Mouse (Mus musculus): ENCODE measurements around the gene Itgb3bp.

The Itgb3bp gene

DNA sequence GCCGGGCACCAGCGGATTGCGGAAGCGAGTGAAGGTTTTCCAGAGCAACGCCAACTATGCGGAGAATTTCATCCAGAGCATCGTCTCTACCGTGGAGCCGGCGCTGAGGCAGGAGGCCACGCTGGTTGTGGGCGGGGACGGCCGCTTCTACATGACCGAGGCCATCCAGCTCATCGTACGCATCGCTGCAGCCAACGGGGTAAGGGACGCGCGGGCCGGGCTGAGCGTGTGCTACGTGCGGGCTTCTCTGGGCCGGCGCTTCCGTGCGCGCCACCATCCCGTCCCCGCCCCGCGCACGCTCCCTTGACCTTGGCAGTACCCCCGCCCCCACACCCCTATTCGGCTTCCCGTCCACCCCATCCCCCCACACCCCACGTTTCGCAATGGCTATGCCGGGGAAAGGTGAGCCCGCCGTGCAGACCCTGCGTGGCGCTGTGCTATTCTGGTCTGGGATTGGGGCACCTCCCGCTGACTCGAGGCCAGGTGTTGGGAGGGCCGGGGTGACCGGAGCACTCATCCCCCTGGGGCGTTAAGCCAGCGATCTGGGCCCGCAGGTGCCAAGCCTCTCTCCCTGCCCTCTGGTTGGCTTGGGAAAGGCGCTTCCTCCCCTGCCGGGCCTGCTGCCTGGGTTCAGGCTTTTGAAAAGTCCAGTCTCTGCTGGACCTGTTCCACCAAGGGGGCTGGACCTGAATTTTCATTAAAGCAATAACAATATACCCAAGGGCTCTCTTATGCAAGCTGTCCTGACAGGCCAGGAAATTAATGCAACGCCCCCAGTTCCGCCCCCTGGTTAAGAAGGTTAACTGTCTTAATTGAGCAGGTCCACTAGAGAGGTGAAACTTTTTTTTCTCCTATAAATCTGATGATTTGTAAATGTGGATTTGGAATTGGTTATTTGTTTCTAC lies at the start of gene Itgb3bp:
Gene Itgb3bp, minus strand, starts transcription at position 201 of the 905 bp plus-strand sequence.
- peak; percentile 36 to 42 for DNase-seq (ENCODE audit: low spot score in 2 of 2)

DNA sequence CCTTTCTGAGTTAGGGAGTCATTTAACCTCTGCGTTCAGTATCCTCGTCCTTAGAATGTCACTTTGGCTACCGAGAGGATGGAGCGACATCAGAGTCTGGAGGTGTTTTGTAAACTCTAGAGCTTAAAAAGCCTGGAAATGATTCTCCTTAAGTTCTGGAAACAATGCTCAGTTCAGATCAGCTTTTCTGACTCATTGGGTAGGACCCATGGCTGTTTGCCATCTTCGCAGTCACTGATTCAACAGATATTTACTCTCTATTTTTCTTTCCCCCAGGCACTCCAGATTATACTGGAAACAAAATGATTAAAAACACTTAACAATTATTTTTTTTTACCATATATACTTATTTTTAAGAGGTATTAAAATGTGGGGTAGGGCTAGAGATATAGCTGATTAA lies 49.7 kb upstream of the Itgb3bp start:
- DNase-seq (ENCODE audit: low spot score in 2 of 2): no peak

DNA sequence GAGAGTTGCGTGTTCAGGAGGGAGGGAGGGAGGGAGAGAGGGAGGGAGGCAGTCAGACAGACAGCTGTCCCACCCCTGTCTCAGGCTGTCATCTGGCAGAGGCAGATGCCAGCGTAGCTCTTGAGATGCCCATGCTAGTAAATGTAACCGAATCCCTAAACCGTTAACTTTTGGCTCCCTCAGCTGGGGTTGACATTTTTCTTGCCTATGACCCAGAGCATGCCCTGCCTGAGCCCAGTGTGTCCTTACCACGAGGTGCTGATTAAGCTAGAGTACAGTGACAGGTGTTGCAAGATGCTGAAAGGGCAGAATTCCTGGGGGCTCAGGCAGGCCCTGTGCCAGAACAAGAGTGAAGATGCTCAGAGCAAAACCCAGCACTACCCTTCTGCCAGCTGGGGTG lies 44.8 kb upstream of the Itgb3bp start:
- no peak for DNase-seq (ENCODE audit: low spot score in 2 of 2)

DNA sequence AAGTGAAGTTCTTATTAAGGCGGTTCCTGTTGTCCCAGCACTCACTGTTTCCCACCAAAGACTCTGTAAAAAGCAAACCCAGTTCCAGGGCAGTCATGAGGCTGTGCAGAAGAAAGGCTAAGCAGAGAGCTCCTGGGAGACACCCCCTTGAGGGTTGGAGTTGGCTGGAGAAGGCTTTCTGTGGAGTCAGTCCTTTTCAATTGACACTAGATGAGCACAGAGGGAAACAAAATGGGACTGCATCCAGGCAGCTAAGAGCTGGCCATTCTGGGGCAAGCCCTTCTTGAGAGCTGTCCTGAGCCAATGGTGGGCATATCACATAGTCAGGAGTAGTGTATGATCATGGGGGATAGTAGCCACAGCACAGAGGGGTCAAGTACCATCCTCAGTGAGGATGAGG lies 44.3 kb upstream of the Itgb3bp start:
- no peak for DNase-seq (ENCODE audit: low spot score in 2 of 2)

DNA sequence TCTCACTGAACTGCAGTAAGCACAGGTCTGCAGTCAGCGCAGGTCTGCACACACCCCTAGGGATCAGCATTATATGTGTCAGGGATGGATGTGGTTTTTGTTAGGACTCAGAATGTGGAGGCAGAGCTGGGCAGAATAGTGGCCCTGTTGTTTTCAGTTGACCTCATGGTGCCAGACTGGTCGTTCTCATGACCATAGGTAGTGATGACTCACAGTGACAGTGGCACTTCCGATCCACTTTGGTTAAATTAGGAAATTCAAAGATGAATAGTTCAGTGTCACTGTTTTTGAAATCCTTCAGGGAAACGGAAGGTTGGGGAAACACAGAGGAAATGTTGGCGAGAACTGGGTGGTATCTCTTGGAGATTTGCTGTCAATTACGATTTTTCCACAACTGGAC lies 43.3 kb upstream of the Itgb3bp start:
- DNase-seq (ENCODE audit: low spot score in 2 of 2): no peak

DNA sequence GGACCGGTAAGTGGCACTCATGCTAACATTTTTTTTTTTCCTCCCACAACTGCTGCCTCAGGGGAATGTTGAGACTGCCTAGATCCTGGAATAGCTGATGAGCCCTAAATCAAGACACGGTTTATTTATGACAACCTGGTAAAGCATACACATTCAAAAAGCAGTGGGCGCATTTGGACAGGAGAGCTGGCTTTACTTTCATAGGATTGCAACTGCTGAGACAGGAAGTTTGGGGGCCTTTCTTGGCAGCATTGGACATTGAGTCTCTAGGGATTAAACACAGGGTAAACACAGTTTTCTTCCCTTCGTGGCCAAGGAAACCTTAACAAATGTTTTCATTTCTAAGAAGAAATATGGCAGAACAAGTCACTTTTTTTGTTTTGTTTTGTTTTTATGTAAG lies 40.5 kb upstream of the Itgb3bp start:
- DNase-seq (ENCODE audit: low spot score in 2 of 2): no peak

DNA sequence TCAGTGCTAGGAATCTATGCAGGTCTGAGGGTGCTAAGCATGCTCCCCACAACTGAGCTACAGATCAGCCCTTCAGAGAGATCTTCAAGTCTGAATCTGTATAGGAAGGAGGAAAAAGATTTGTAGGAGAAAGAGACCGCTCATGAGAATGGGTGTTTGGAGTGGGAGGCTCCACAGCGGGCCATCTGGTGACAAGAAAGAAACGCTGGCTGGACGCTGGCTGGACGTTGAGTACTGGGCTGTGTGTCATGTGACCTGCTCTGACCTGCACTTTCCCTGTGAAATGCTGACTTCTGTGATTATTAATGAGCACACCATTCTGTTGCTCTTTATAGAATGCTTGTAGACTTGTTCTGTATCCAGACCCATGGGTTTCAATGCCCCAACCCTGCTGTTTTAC lies 39.7 kb upstream of the Itgb3bp start:
- no peak for DNase-seq (ENCODE audit: low spot score in 2 of 2)

DNA sequence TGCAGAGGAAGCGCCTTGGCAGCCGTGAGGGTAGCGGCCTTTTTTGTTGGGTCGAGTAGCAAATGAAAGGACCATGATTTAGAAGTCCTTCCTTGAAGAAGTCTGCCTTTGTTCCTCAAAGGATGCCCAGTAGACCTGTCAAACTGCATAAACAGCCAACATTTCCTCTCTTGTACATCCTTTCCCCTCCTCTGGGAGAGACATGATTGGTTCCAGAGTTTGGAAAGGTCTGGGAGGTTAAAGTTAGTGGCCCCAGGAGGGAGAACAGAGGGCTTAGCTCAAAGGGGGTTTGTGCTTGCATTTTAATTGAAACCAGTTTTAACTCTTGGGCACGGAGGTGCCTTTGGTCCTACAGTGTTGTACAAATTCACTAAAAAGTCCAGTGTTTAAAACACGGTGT lies 36.9 kb upstream of the Itgb3bp start:
- no peak for DNase-seq (ENCODE audit: low spot score in 2 of 2)

DNA sequence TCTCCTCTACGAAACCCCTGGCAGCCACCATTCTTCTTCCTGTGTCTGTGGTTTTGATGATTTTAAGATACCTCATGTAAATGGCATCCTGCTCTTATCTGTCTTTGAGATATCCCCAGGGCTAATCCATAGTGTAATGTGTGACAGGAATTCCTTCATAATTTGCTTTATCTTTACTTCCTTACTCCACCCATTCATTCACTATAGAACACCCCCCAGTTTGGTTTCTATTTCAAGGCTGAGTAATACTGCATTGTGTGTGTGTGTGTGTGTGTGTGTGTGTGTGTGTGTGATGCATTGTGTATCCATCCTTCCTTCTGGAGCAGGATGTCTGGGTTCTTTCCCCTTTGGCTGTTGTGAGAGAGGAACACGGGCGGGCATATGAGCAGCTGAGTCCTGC lies 29.7 kb upstream of the Itgb3bp start:
- DNase-seq (ENCODE audit: low spot score in 2 of 2): no peak

DNA sequence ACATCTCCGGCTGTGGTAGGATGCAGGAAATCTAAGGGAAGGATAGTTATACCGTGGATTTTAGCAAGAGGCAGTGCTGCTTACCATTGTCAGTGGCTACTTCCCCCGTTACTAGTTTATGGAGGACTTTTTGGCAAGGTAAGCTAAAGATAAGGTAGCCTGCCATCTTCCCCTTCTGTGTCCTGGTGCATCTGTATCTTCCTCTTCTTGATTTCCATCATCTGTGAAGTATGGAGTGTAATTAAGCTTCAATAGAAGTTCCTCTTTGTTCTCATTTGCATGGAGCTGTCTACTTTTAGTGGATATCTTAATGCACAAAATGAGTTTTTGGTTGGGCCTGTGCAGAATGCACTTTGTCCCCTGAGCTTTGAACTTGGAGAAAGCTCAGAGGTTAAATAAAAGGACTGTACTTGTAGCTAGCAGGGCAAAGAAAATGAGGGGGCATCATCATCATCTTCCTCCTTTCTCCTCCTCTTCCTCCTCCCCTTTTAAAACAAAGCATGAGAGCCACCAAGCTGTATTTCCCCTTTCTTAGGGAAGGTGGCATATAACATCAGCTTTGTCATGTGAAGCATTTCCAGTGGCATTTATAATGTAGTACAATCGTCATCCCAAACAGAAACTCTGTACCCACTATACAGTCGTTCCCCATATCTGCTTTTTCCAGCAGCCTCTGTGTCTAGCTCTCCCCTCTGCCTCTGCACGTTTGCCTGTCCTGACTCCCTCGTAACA lies 28.6 kb upstream of the Itgb3bp start:
- no peak for DNase-seq (ENCODE audit: low spot score in 2 of 2)

DNA sequence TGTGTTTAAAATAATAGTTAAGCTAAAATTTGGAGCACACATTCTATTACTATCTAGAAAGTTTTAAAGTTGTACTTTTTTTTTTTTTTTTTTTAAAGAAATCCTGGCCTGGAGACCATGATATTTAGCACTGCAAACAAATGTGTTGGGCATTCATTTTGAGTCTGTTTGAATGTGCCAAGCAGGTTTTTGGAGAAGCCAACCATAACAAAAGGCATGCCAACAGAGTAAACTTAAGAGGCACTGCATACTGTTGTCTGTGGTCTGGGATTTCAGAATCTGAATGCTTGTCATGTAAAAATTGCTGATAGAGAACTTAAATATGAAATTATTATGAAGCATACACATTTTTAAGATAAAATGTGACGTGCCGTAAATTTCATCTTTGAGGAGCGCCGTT lies 27.6 kb upstream of the Itgb3bp start:
- no peak for DNase-seq (ENCODE audit: low spot score in 2 of 2)

DNA sequence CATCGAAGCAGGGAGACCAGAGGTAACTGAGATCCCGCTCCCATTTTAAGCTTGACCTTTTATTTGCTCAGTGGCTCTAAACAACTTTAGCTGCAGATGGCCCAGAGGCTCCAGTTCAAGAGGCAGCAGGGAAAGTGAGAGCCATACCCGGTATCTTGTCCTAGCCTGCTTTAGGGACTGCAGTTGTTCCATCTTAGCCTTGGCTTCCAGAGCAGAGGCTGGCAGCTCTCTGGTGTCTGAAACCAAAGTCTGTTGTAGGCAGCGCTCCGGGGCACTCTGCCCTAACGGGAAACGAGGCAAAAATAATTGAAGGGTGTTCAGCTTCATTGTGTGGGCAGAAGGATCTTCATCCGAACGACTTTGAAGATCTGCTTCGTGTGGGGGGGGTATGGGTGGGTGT lies 25.8 kb upstream of the Itgb3bp start:
- DNase-seq (ENCODE audit: low spot score in 2 of 2): no peak

DNA sequence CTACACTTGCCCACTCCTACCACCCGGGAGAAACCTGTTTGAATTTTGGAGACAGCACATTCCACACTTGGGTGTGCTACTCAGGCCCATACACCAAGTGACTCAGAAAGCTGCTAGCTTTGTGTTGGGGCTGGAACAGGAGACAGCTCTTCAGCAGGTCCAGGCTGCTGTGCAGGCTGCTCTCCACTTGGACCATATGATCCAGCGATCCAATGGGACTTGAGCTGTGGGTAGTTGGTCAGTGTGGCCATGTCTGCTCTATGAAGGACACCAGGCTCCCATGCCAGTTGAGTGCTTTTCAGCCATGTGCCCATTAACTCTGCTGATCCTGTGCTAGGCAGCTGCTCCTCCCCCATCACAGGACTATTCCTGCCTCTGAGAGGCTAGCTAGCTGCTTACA lies 24.3 kb upstream of the Itgb3bp start:
- no peak for DNase-seq (ENCODE audit: low spot score in 2 of 2)

DNA sequence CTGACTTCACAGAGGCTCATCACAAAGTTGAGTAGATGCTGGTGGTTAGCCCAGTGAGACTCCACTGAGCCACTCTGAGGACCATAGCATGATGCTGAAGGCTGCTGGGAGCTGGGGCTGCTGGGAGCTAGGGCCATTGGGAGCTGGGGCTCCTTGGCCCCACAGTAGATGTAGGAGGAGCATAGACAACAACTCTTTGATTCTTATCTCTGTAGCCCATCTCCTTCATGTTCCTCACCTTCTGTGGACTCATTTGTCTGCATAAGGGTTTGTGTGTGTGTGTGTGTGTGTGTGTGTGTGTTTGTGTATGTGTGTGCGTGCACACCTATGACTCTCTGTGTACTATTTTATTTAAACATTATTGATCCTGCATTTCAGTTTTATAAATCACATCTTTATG lies 18.3 kb upstream of the Itgb3bp start:
- DNase-seq (ENCODE audit: low spot score in 2 of 2): no peak

DNA sequence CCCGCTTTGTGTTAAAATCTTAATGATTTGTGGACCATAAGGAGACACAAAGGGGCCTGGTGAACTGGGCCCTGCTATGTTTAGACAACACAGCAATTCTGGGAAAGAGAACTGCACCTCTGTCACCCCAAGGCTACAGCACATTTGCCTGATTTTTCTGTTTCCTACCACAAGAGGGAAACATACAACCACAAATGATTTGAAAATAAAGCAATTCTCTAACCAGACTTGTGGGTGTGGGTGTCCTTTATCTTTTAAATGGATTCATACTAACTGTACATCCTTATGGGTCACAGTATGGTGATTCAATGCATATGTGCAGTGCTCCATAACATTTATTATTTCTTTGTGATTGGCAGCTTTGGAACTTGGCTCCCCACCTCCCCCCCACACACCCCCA lies 17.6 kb upstream of the Itgb3bp start:
- no peak for DNase-seq (ENCODE audit: low spot score in 2 of 2)

DNA sequence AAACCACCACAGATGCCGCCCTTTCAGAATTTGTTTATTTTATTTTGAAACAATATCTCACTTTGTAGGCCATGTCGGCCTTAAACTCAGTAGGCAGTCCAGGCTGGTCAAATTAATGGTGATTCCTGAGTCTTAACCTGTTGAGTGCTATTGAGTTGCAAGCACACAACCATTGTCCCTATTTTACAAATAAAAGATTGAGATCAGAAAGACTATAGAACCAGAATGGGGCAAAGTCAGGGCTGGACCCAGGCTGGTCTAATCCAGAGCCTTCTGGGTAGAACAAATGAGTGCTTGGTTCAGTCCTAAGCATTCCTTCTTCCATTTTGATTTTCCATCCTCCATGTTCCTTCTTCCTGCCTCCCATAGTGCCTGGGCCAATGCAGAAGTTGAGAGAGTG lies 16.9 kb upstream of the Itgb3bp start:
- no peak for DNase-seq (ENCODE audit: low spot score in 2 of 2)

DNA sequence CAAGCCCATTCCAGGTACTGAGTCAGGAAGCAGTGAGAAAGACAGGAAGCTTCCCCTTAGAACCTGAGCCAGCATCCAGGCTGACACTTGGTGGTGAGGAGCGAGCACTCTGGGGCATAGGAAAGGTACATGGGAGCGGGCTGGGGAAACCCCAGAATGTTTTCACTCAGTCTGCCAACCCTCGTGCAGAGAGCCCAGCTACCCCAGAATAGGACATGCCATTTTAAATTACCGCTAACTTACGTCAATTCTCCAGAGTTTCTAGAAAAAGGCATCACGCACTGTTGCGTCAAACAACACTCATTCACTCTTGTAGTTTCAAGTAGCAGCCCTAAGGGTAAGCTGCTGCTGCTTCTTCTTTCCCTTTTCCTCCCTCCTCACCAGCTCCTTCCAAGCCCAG lies 15.4 kb upstream of the Itgb3bp start:
- DNase-seq (ENCODE audit: low spot score in 2 of 2): no peak

DNA sequence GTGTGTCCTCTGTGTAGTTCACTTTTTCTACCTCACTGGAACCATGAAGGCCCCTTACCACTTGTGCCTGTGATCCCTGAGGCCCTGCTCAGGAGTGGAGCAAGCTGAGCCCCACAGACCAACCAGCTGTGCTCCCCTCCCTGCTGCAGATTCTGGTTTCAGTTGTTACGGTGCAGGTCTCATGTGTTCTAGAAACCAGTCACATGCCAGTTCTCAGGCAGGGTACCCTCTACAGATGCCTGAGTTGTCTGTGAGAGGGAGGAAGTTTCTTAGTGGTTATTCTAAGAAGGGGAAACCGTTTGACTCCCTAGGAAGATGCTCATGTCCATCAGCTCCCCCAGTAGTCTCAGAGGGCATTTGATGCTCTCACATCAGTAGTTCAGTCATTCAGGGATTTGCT lies 15.0 kb upstream of the Itgb3bp start:
- no peak for DNase-seq (ENCODE audit: low spot score in 2 of 2)

DNA sequence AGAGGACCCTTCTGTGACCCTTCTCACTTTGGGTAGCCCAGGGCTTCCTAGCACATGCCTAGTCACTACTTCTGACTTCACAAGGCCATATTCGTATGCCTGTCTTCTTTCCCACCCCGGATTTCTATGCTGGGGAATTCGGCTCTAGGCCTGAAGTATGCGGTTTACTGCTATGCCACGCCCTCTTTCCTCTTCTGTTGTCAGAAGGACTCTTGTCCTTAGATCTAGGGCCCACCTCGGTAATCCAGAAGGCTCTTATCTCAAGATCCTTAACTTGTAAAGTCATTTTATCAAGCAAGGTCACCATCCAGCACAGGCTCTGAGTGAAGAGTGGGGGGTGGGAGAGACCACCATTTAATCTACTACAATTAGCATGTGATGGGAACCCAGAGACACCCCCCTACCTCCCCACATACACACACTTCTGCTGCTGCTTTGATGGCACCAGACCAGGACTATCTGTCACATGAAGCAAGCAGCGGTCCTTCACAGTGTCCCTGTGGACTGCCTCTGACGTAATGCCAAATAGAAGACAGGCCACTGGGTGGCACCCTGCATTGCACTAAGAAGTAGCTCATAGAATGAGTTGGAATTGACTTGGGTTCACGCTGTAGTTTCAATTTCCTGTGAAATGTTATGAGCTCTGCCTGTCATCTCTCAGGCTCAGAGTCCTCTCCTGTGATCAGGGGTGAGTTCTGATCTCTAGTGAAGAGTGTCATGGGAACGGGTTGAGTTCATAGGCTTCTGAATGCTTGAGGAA lies 12.2 kb upstream of the Itgb3bp start:
- DNase-seq (ENCODE audit: low spot score in 2 of 2): no peak

DNA sequence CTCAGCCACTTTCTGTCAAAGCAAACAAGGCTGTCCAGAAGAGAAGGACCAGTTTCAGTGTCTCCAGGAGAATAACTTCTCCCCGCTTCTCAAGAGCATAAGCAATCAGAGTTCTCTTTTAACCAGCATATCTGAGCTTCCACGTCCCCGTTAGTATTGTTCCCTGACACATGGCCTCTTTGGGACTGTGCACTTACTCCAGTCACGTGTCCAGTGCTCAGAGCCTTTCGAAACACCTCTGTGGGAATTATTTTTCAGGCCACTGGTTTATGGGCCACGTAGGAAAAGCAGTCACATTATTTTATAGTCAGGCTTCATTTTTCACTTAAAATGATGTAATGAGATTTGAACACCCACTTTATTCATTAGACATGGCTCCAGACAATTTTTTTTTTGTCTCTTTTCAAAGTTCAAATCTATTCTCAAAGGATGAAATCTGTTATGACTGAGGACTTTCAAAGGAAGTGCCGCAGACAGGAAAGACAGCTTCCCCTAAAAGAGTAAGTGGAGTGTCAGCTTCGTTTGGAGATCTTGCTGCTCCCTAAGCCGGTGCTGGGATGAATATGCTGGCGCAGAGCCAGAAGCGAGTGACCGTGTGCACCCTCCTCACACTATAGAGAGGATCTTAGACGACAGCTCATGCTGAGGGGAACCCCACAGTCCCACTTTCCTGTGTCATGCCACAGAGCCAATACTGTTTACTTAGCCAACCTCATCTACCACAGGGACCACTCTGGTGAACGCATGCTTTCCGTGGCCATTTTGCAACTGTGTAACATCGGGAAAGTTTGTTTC lies 10.3 kb upstream of the Itgb3bp start:
- no peak for DNase-seq (ENCODE audit: low spot score in 2 of 2)

DNA sequence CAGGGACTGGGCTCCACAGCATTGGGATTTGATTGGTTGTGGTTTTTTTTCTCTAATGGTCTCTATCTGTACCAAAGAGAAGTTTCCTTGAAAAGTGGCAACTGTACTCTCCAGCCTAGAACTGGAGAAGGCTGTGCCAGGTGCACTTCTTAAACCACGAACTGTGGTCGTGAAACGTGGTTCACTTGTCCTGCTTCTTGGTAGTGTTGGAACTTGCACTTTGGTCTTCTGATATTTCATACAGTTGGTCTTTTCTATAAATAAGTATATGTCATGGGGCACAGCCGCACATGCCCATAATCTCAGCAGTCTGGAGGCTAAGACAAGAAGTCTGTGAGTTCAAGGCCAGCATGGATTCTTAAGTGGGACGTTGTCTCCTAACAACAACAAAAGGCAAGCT lies 6.7 kb upstream of the Itgb3bp start:
- DNase-seq (ENCODE audit: low spot score in 2 of 2): no peak

DNA sequence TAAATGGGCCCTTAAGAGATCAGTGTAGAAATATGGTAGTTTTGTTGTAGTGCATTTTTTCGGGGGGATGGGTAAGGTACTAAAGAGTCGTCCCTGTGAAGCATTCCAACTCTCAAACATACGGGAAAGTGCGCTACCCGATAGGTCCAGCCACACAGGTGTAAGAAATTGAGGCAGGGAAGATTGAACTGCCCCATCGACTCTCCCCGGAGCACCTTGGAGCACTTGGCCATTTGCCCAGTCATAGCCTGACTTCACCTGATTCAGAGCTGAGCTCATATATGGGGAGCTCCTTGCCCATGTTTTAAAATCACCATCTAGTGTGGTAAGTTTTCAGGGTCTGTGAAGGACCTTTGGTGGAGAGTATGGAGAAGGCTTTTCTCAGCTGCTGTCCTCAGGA lies 5.2 kb upstream of the Itgb3bp start:
- DNase-seq (ENCODE audit: low spot score in 2 of 2): no peak
